Mouse (Mus musculus): Measurements from ENCODE around the gene Trim66.

- no peak for TF ChIP-seq CTCF (IDR thresholded peaks at IDR 0.05; ENCODE audit: low read depth, low read length)
- no peak for TF ChIP-seq POLR2AphosphoS5 (IDR thresholded peaks at IDR 0.05; ENCODE audit: insufficient replicate concordance, low read depth, low read length)
Observed at GRCm38 (mm10) chr7:109440697-109441269, 67.2 kb downstream of the Trim66 start.
